Mouse (Mus musculus) lung, embryonic 15.5 days (tissue): ENCODE data around the gene Ear1. TPM values are rescaled to one million over a fixed set of nuclear protein-coding genes. Genes with fewer than 3 reads are reported as not detected.
A peak's percentile ranks its signal among the peaks of the same experiment; 100 is the strongest.
"Not testable (repeated sequence)": the region's sequence is repeated elsewhere in the genome, so short reads cannot be mapped to it uniquely, and the experiment has no call there.

ENCODE experiments used
- ATAC-seq: fragments of 200-750 bp; cut with Nextera tagmentation; 2 replicates; pipeline ENCODE4 v1.8.0; 2017; ENCODE audit warnings: moderate number of reproducible peaks, borderline replicate concordance; ENCODE audit not compliant: low FRiP score, low TSS enrichment; ENCODE audit errors: extremely low read depth
- H3K27ac ChIP-seq: fragments of 300-500 bp; sonication (generic); 2 replicates; pipeline ENCODE4 v1.5.1; 2015; ENCODE audit warnings: moderate library complexity, mild to moderate bottlenecking, inconsistent platforms
- H3K27me3 ChIP-seq: fragments of 300-500 bp; sonication (generic); 2 replicates; pipeline ENCODE4 v1.6.1; 2015; ENCODE audit warnings: inconsistent platforms
- H3K36me3 ChIP-seq: fragments of 300-500 bp; sonication (generic); 2 replicates; pipeline ENCODE4 v1.6.1; 2015; ENCODE audit warnings: inconsistent platforms
- H3K4me1 ChIP-seq: fragments of 300-500 bp; sonication (generic); 2 replicates; pipeline ENCODE4 v1.6.1; 2015; ENCODE audit warnings: inconsistent platforms
- H3K4me2 ChIP-seq: fragments of 300-500 bp; sonication (generic); 2 replicates; pipeline ENCODE4 v1.6.1; 2015; ENCODE audit warnings: inconsistent platforms, mild to moderate bottlenecking, moderate library complexity
- H3K4me3 ChIP-seq: fragments of 300-500 bp; sonication (generic); 2 replicates; pipeline ENCODE4 v1.5.1; 2015; ENCODE audit warnings: mild to moderate bottlenecking, inconsistent platforms
- H3K9ac ChIP-seq: fragments of 300-500 bp; sonication (generic); 2 replicates; pipeline ENCODE4 v1.6.1; 2015; ENCODE audit warnings: inconsistent platforms
- H3K9me3 ChIP-seq: fragments of 300-500 bp; sonication (generic); 2 replicates; pipeline ENCODE4 v1.6.1; 2016; ENCODE audit warnings: inconsistent platforms
- WGBS: fragments of 180-500 bp; shearing (Covaris S2); methylation state at CpG from one replicate; pipeline ENCODE4 v1.1.7; 2015; 5-methylcytosine and 5-hydroxymethylcytosine counted together
- polyA plus RNA-seq: library from polyadenylated mRNA; unstranded; fragments of >200 nt; fragmentation: Nextera tagmentation; extraction: Ambion mirVana; gene quantifications from 2 replicates; pipeline ENCODE4 v1.2.1, GENCODE M21; 2015

Ear1 gene
- polyA plus RNA-seq = not detected in 2 replicates

GRCm38 (mm10) chr14:43875417-43875816 is at the start of gene Ear1:
Gene Ear1, minus strand, starts transcription at chr14:43875517.
- not testable (repeated sequence) for H3K27ac ChIP-seq, ATAC-seq, H3K27me3 ChIP-seq, H3K4me1 ChIP-seq, H3K4me2 ChIP-seq, H3K9ac ChIP-seq, H3K36me3 ChIP-seq, H3K9me3 ChIP-seq, H3K4me3 ChIP-seq
- WGBS = 90% methylated on average over 3 of the region's 3 CpGs

DNA sequence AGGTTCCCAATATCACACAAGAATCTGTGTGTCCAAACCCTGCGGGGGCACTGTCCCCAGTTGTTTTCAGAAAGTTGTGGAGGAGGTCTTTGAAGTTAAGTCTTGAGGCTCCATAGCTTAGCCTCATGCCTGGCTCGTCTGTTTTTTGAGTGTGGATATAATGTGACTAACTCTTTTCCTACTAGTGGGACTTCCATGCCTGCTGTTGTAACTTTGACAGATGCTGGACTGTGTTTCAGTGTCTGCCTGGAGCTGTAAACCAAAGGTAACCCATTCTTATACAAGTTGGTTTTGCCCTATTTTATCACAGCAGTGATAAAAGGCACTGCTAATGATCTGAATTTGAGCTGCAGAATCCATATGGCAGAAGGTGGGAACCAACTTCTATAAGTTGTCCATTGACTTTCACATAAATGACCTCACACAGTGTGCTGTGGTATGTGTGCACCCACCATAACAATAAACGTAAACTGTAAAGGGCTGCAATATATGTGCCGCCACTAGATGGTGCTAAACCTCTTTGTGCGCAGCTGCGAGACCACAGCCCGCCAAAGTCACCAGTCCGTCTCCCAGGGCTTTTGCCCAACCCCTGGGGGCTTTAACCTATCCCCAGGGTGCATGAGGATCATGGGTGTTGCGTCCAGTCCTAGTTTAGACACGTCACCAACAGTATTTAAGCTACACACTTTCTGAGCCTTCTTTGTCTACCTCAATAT is 49.5 kb upstream of the Ear1 start, which contains the start of gene Gm8113:
Gm8113 (plus strand) TSS at position 703 of the 716 bp plus-strand sequence.
- WGBS = 7% methylated on average over 10 of the region's 10 CpGs
- ATAC-seq = peak; percentile 95

GRCm38 (mm10) chr14:43923459-43923858 is 48.1 kb upstream of the Ear1 start, which contains the start of gene Ear10:
Gene Ear10, minus strand, starts transcription at chr14:43923559.
- H3K4me3 ChIP-seq, H3K4me2 ChIP-seq, H3K9ac ChIP-seq, ATAC-seq, H3K9me3 ChIP-seq, H3K27ac ChIP-seq, H3K36me3 ChIP-seq, H3K27me3 ChIP-seq, H3K4me1 ChIP-seq: not testable (repeated sequence)
- 79% methylated on average over 3 of the region's 3 CpGs for WGBS

More for the DNA sequence above, 49.5 kb upstream of the Ear1 start, which contains the start of gene Gm8113:
- H3K27me3 ChIP-seq, H3K4me1 ChIP-seq, H3K9me3 ChIP-seq, H3K36me3 ChIP-seq: not testable (repeated sequence)
- Histone ChIP-seq H3K27ac (peak within 1 kb of the TSS; percentile 95), H3K4me2 (peak within 1 kb of the TSS; percentile 54), H3K4me3 (peak within 1 kb of the TSS; percentile 50), H3K9ac (peak within 1 kb of the TSS; percentile 63)

DNA sequence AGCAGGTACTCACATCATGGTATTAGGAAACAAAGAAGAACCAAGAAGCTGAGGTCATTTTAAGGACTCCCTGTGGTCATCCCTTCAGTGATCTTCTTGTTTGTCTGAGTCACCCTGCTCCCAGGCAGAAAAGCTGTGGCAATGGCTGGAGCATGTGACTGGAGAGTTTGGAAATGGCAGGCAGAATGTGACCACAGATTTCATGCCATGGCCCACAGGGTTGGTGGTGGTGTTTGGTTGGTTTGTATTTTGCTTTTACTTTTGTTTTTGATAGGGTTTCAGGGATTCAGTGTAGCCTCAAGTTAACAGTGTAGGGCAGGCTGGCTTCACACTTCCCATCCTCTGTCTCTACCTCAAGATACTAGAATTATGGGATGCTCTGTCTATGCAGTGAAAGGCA is 42.9 kb upstream of the Ear1 start:
- not testable (repeated sequence) for H3K27ac ChIP-seq, H3K9me3 ChIP-seq, H3K4me2 ChIP-seq, ATAC-seq, H3K36me3 ChIP-seq, H3K9ac ChIP-seq, H3K27me3 ChIP-seq, H3K4me3 ChIP-seq, H3K4me1 ChIP-seq

GRCm38 (mm10) chr14:43898577-43898976 is 23.3 kb upstream of the Ear1 start:
- H3K27me3 ChIP-seq, ATAC-seq, H3K9ac ChIP-seq, H3K9me3 ChIP-seq, H3K4me2 ChIP-seq, H3K36me3 ChIP-seq, H3K4me1 ChIP-seq, H3K4me3 ChIP-seq, H3K27ac ChIP-seq: not testable (repeated sequence)
- WGBS = 83% methylated on average over 3 of the region's 3 CpGs

- not testable (repeated sequence) for H3K4me2 ChIP-seq, H3K9ac ChIP-seq, H3K4me3 ChIP-seq, H3K27me3 ChIP-seq, H3K36me3 ChIP-seq, H3K27ac ChIP-seq, H3K9me3 ChIP-seq, H3K4me1 ChIP-seq, ATAC-seq
- WGBS = 35% methylated on average over 1 of the region's 2 CpGs
These were observed 20.0 kb upstream of the Ear1 start for GRCm38 (mm10) chr14:43895357-43895756.

DNA sequence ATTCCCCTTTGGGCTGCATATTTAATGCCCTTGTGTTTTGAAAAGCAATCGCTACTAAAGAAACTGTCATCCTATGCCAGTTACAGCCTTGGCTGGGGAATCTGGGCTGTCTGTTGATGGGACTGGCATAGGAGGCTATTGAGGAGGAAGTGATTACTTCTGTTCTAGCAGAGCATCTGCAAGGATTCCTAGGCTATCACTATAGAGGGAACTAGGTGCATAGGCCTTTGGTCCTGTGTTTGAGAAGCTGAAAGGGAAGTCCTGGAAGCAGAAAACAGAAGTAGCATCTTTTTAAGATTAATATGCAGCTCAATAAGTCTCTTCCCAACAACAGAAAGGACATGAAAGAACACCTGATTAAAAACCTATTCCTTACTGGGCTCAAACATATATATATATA is 16.0 kb upstream of the Ear1 start:
- not testable (repeated sequence) for H3K9ac ChIP-seq, H3K4me3 ChIP-seq, H3K36me3 ChIP-seq, H3K9me3 ChIP-seq, H3K27ac ChIP-seq, H3K27me3 ChIP-seq, H3K4me1 ChIP-seq, ATAC-seq, H3K4me2 ChIP-seq
- WGBS = 80% methylated on average over 1 of the region's 1 CpGs

- H3K4me2 ChIP-seq, ATAC-seq, H3K4me1 ChIP-seq, H3K9me3 ChIP-seq, H3K9ac ChIP-seq, H3K4me3 ChIP-seq, H3K27me3 ChIP-seq, H3K36me3 ChIP-seq, H3K27ac ChIP-seq: not testable (repeated sequence)
- 65% methylated on average over 1 of the region's 1 CpGs for WGBS
These were observed 10.9 kb upstream of the Ear1 start for GRCm38 (mm10) chr14:43886235-43886634.

DNA sequence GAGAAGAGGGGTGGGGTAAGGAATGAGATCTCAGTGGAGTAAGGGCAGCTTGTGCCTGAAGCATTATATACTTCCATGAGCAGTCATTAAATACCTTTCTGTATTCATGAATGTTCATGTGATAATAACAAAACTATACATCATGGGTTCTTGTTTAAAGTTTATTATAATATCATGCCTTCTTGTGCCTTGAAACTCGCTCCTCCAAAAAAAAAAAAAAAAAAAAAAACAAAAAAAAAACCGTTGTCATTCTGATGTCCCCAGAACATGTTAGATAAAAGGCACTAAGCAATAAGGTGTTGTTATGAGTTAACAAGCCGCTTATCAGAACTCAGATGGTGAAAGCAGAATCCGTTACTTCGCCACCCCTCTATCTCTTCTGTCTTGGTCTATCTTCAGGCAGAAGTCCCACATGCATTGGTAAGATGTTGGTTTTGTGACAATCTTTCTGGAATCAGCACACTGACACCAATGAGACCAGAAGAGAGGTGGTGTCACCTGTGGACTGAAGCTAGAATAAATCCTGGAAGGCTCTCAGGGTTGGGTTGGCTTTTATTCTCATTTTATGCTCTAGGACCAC is 4.7 kb upstream of the Ear1 start:
- H3K4me1 ChIP-seq, H3K27me3 ChIP-seq, H3K27ac ChIP-seq, H3K4me3 ChIP-seq, H3K9ac ChIP-seq, H3K9me3 ChIP-seq, H3K36me3 ChIP-seq, H3K4me2 ChIP-seq, ATAC-seq: not testable (repeated sequence)
- WGBS = 86% methylated on average over 5 of the region's 5 CpGs

DNA sequence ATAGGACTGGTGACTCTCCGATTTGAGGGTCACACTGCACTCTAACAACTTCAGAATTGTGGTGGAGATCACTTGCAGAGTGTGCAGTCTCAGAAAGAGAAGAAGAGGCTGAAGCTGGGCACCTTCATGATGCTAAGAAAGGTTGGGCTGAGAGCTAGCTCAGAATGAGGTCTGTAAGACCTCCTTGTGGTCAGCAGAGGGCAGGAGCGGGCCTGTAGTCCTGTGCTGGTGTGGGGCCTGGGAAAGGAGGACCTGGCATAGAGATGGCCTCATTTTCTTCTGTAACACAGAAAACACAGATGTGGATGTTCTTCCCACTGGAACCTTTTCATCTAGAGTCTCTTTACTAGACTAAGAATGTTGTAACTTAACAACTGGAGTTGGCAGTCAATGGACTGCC is 2.5 kb upstream of the Ear1 start:
- H3K4me3 ChIP-seq, ATAC-seq, H3K4me1 ChIP-seq, H3K36me3 ChIP-seq, H3K27ac ChIP-seq, H3K9me3 ChIP-seq, H3K4me2 ChIP-seq, H3K27me3 ChIP-seq, H3K9ac ChIP-seq: not testable (repeated sequence)
- 63% methylated on average over 1 of the region's 2 CpGs for WGBS

DNA sequence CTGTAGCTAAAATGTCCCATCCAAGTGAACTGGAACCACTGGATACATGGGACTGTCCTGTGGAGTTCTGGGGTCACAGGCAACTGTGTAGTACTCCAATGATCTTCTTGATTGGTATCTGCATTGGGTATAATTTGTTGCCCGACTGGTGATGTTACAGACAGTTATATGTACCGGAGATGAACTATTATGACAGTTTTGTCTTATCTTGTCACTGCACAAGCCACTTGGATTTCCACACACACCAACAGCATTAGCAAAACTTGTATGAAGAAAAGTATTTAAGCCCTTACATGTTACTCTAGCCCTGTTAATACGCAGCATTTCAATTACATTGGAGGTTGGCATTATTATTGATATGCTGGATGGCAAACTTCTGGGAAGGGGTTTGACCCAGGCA is 455 bp downstream of the Ear1 start:
- H3K4me1 ChIP-seq, H3K4me2 ChIP-seq, H3K9me3 ChIP-seq, H3K27me3 ChIP-seq, H3K36me3 ChIP-seq, H3K9ac ChIP-seq, H3K4me3 ChIP-seq, ATAC-seq, H3K27ac ChIP-seq: not testable (repeated sequence)
- 88% methylated on average over 3 of the region's 3 CpGs for WGBS

DNA sequence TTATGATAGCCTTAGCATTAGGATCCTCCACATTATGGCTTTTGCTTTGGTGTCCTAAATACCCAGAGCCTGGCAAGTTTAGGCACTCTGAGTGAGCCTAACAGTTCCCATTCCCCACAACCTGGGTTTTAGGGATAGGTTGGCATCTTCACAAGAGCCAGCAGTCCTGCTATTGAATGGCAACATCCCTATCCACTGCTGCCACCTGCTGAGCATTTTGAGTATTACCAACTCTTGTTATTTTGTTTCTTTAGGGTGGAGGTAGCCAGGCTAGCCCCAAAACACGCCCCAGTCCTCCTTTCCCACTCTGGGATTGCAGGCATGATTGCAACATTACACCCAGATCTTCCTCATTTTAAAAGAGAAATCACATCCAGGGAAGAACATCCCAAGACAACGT is 14.8 kb downstream of the Ear1 start:
- not testable (repeated sequence) for H3K9ac ChIP-seq, H3K4me1 ChIP-seq, H3K4me2 ChIP-seq, H3K27ac ChIP-seq, ATAC-seq, H3K36me3 ChIP-seq, H3K27me3 ChIP-seq, H3K4me3 ChIP-seq, H3K9me3 ChIP-seq
- WGBS = 22% methylated on average over 2 of the region's 2 CpGs
